Comparison of ENCODE assay signal across 18 mouse cellular contexts in genomic region chr4:76438496-76439079, GRCm38 (mm10).
DNase-seq lines count a peak whose midpoint lies in the region; ATAC-seq and TF ChIP-seq lines count a peak whose summit lies in the region.
"Had no signal": no experiment of that assay in that cellular context is flagged by ENCODE, and none has a peak within 500 bp of the region (broad histone marks: within the 10 kb centered on the region; RNA-seq: fewer than 3 reads in every experiment).

No protein-coding gene starts in this region.

- H3K9ac ChIP-seq in forebrain, embryonic 14.5 days (ENCODE audit: low read length): no peak overlapping the region
- no peak overlapping the region for H3K9ac ChIP-seq in forebrain, postnatal 0 days
- H3K9ac ChIP-seq in midbrain, embryonic 15.5 days: no peak overlapping the region
- H3K9ac ChIP-seq in midbrain, embryonic 14.5 days (replicated peaks; ENCODE audit: low read length): no peak overlapping the region
- H3K9ac ChIP-seq in hindbrain, embryonic 14.5 days: no peak overlapping the region
- no peak overlapping the region for H3K9ac ChIP-seq in neural tube, embryonic 14.5 days (replicated peaks; ENCODE audit: low read depth, low read length)
- H3K9ac ChIP-seq: limb, embryonic 12.5 days; liver, embryonic 14.5 days had no signal

- peak; percentile 54; the same call in 1 of the 2 replicates for ATAC-seq in forebrain, embryonic 14.5 days
- no peak for ATAC-seq in forebrain, postnatal 0 days
- ATAC-seq in midbrain, embryonic 15.5 days (replicated peaks): 0 out of 2 replicates have a peak, but pooled peaks have one; percentile 37
- ATAC-seq in midbrain, embryonic 14.5 days (ENCODE audit: low FRiP score, low TSS enrichment): no peak
- ATAC-seq in hindbrain, embryonic 14.5 days (ENCODE audit: low FRiP score): 0 out of 2 replicates have a peak, but pooled peaks have one; percentile 64
- peak; percentile 62; the same call in 1 of the 2 replicates for ATAC-seq in neural tube, embryonic 14.5 days (ENCODE audit: low read depth)

- WGBS in forebrain, embryonic 14.5 days: 49% methylated on average over 6 of the region's 6 CpGs
- 41% methylated on average over 6 of the region's 6 CpGs for WGBS in forebrain, postnatal 0 days
- 60% methylated on average over 6 of the region's 6 CpGs for WGBS in midbrain, embryonic 15.5 days
- WGBS in midbrain, embryonic 14.5 days: 63% methylated on average over 6 of the region's 6 CpGs
- 42% methylated on average over 6 of the region's 6 CpGs for WGBS in hindbrain, embryonic 14.5 days
- 34% methylated on average over 6 of the region's 6 CpGs for WGBS in neural tube, embryonic 14.5 days
- WGBS in thymus, adult 2 months: 91% methylated on average over 6 of the region's 6 CpGs

- peak; percentile 45 for DNase-seq in forebrain, embryonic 14.5 days (ENCODE audit: low spot score)
- no peak for DNase-seq in forebrain, postnatal 0 days
- DNase-seq in midbrain, embryonic 14.5 days: no peak
- DNase-seq in hindbrain, embryonic 14.5 days (ENCODE audit: low spot score): no peak
- DNase-seq in thymus, adult 2 months: no peak
- no peak for DNase-seq in right cerebral cortex, adult 18-20 months
- DNase-seq: adrenal gland, postnatal 36 days; cerebellum, adult 18-20 months; gastrocnemius, postnatal 36 days; kidney, adult 18-20 months had no signal

- TF ChIP-seq CTCF in forebrain, postnatal 0 days (IDR thresholded peaks at IDR 0.05; ENCODE audit: low read depth): no peak
- TF ChIP-seq CTCF in thymus, adult 2 months (IDR thresholded peaks at IDR 0.05; ENCODE audit: borderline replicate concordance, control insufficient read depth, extremely low read depth, insufficient read depth, low read length, poor library complexity): no peak

- H3K4me3 ChIP-seq in forebrain, embryonic 14.5 days (ENCODE audit: low read depth, low read length): no peak overlapping the region
- H3K4me3 ChIP-seq in forebrain, postnatal 0 days (ENCODE audit: low read depth, low read length): no peak overlapping the region
- H3K4me3 ChIP-seq in midbrain, embryonic 15.5 days: no peak overlapping the region
- H3K4me3 ChIP-seq in midbrain, embryonic 14.5 days (replicated peaks; ENCODE audit: low read depth, low read length): no peak overlapping the region
- no peak overlapping the region for H3K4me3 ChIP-seq in hindbrain, embryonic 14.5 days (replicated peaks; ENCODE audit: low read length)
- H3K4me3 ChIP-seq in neural tube, embryonic 14.5 days (ENCODE audit: low read depth, low read length): no peak overlapping the region
- H3K4me3 ChIP-seq in thymus, adult 2 months (ENCODE audit: control insufficient read depth, insufficient read depth, low read length): no peak overlapping the region
- H3K4me3 ChIP-seq: limb, embryonic 12.5 days had no signal

- no peaks in the 10 kb centered on the region for H3K27me3 ChIP-seq in forebrain, embryonic 14.5 days (replicated peaks; ENCODE audit: control insufficient read depth, insufficient read depth, low read length)
- H3K27me3 ChIP-seq in forebrain, postnatal 0 days (ENCODE audit: insufficient read depth, low read length): no peaks in the 10 kb centered on the region
- no peaks in the 10 kb centered on the region for H3K27me3 ChIP-seq in midbrain, embryonic 15.5 days (replicated peaks)
- H3K27me3 ChIP-seq in midbrain, embryonic 14.5 days (ENCODE audit: control insufficient read depth, insufficient read depth, low read length): no peaks in the 10 kb centered on the region
- no peaks in the 10 kb centered on the region for H3K27me3 ChIP-seq in hindbrain, embryonic 14.5 days (ENCODE audit: control insufficient read depth, insufficient read depth, low read length)
- no peaks in the 10 kb centered on the region for H3K27me3 ChIP-seq in neural tube, embryonic 14.5 days (ENCODE audit: control insufficient read depth, insufficient read depth, low read length)
- H3K27me3 ChIP-seq in thymus, adult 2 months (ENCODE audit: control insufficient read depth, insufficient read depth, low read length): no peaks in the 10 kb centered on the region
- H3K27me3 ChIP-seq: CH12.LX; limb, embryonic 12.5 days had no signal

- H3K27ac ChIP-seq in forebrain, embryonic 14.5 days (ENCODE audit: low read depth, low read length): no peak overlapping the region
- no peak overlapping the region for H3K27ac ChIP-seq in forebrain, postnatal 0 days (ENCODE audit: low read depth, low read length)
- H3K27ac ChIP-seq in midbrain, embryonic 15.5 days: no peak overlapping the region
- H3K27ac ChIP-seq in midbrain, embryonic 14.5 days (replicated peaks; ENCODE audit: low read depth, low read length): no peak overlapping the region
- H3K27ac ChIP-seq in hindbrain, embryonic 14.5 days: no peak overlapping the region
- H3K27ac ChIP-seq in neural tube, embryonic 14.5 days (ENCODE audit: low read depth, low read length): 0 out of 2 replicates have a peak overlapping the region, but pooled peaks have one; percentile 48
- no peak overlapping the region for H3K27ac ChIP-seq in thymus, adult 2 months (ENCODE audit: control insufficient read depth, insufficient read depth, low read length)
- H3K27ac ChIP-seq: kidney, postnatal 0 days; limb, embryonic 12.5 days; liver, embryonic 14.5 days; macrophage; stomach, postnatal 0 days had no signal

- peaks cover 30% of the 10 kb centered on the region for H3K4me1 ChIP-seq in forebrain, embryonic 14.5 days (ENCODE audit: control insufficient read depth, insufficient read depth, low read length)
- H3K4me1 ChIP-seq in forebrain, postnatal 0 days (ENCODE audit: insufficient read depth): peaks cover 9% of the 10 kb centered on the region; the same call in 1 of the 2 replicates
- peaks cover 28% of the 10 kb centered on the region for H3K4me1 ChIP-seq in midbrain, embryonic 15.5 days
- peaks cover 22% of the 10 kb centered on the region; the same call in 1 of the 2 replicates for H3K4me1 ChIP-seq in midbrain, embryonic 14.5 days (ENCODE audit: control insufficient read depth, insufficient read depth, low read length)
- H3K4me1 ChIP-seq in hindbrain, embryonic 14.5 days (replicated peaks; ENCODE audit: control insufficient read depth, insufficient read depth, low read length): peaks cover 40% of the 10 kb centered on the region
- peaks cover 26% of the 10 kb centered on the region for H3K4me1 ChIP-seq in neural tube, embryonic 14.5 days (ENCODE audit: control insufficient read depth, insufficient read depth, low read length)
- no peaks in the 10 kb centered on the region for H3K4me1 ChIP-seq in thymus, adult 2 months (replicated peaks; ENCODE audit: control insufficient read depth, insufficient read depth, low read length)

- H3K4me2 ChIP-seq in forebrain, embryonic 14.5 days (ENCODE audit: low read length): no peak overlapping the region
- H3K4me2 ChIP-seq in forebrain, postnatal 0 days (ENCODE audit: low read depth): no peak overlapping the region
- no peak overlapping the region for H3K4me2 ChIP-seq in midbrain, embryonic 15.5 days
- H3K4me2 ChIP-seq in midbrain, embryonic 14.5 days (ENCODE audit: low read length): no peak overlapping the region
- H3K4me2 ChIP-seq in hindbrain, embryonic 14.5 days (replicated peaks): 0 out of 2 replicates have a peak overlapping the region, but pooled peaks have one; percentile 7
- H3K4me2 ChIP-seq in neural tube, embryonic 14.5 days (ENCODE audit: low read depth, low read length): no peak overlapping the region
- H3K4me2 ChIP-seq: limb, embryonic 12.5 days had no signal

- TF ChIP-seq POLR2A in thymus, adult 2 months (IDR thresholded peaks at IDR 0.05; ENCODE audit: control insufficient read depth, extremely low read depth, insufficient read depth, low read length, poor library complexity): no peak

- no peaks in the 10 kb centered on the region for H3K36me3 ChIP-seq in forebrain, embryonic 14.5 days (ENCODE audit: control insufficient read depth, insufficient read depth, low read length)
- H3K36me3 ChIP-seq in forebrain, postnatal 0 days (ENCODE audit: insufficient read depth): no peaks in the 10 kb centered on the region
- H3K36me3 ChIP-seq in midbrain, embryonic 15.5 days (replicated peaks): no peaks in the 10 kb centered on the region
- no peaks in the 10 kb centered on the region for H3K36me3 ChIP-seq in midbrain, embryonic 14.5 days (ENCODE audit: control insufficient read depth, insufficient read depth, low read length)
- H3K36me3 ChIP-seq in hindbrain, embryonic 14.5 days (replicated peaks; ENCODE audit: control insufficient read depth, insufficient read depth): no peaks in the 10 kb centered on the region
- H3K36me3 ChIP-seq in neural tube, embryonic 14.5 days (ENCODE audit: control insufficient read depth, insufficient read depth, low read length): no peaks in the 10 kb centered on the region
- no peaks in the 10 kb centered on the region for H3K36me3 ChIP-seq in thymus, adult 2 months (ENCODE audit: control insufficient read depth, insufficient read depth, low read length)
- H3K36me3 ChIP-seq: limb, embryonic 12.5 days had no signal

- H3K9me3 ChIP-seq in forebrain, embryonic 14.5 days (replicated peaks; ENCODE audit: control insufficient read depth, low read length): no peaks in the 10 kb centered on the region
- no peaks in the 10 kb centered on the region for H3K9me3 ChIP-seq in forebrain, postnatal 0 days (ENCODE audit: low read length)
- H3K9me3 ChIP-seq in midbrain, embryonic 15.5 days: no peaks in the 10 kb centered on the region
- H3K9me3 ChIP-seq in midbrain, embryonic 14.5 days (ENCODE audit: control insufficient read depth, low read length): no peaks in the 10 kb centered on the region
- H3K9me3 ChIP-seq in hindbrain, embryonic 14.5 days (ENCODE audit: control insufficient read depth, low read length): no peaks in the 10 kb centered on the region
- no peaks in the 10 kb centered on the region for H3K9me3 ChIP-seq in neural tube, embryonic 14.5 days (ENCODE audit: control insufficient read depth, low read length)
- H3K9me3 ChIP-seq: limb, embryonic 12.5 days had no signal

Comparison
In these comparisons a context has a peak if more than half of its experiments do, and no peak if none do; other contexts are left out.
1. ATAC-seq: peak in forebrain, embryonic 14.5 days (single experiment), midbrain, embryonic 15.5 days (single experiment), hindbrain, embryonic 14.5 days (single experiment) and neural tube, embryonic 14.5 days (single experiment); none in forebrain, postnatal 0 days (single experiment) and midbrain, embryonic 14.5 days (single experiment).